Mouse (Mus musculus): ENCODE data around the gene Sult2a6.

Sult2a6 gene

GRCm38 (mm10) chr7:14254770-14255169 lies at the start of gene Sult2a6:
Sult2a6 (minus strand) TSS chr7:14254870.
- DNase-seq (ENCODE audit: low read depth, low spot score): no peak

- no peak for DNase-seq (ENCODE audit: low read depth, low spot score)
These were observed 39.4 kb downstream of the Sult2a6 start for GRCm38 (mm10) chr7:14215231-14215630.

- DNase-seq (ENCODE audit: low read depth, low spot score): no peak
These were observed 51.3 kb downstream of the Sult2a6 start for GRCm38 (mm10) chr7:14203417-14203816.

GRCm38 (mm10) chr7:14202487-14202886 lies 52.2 kb downstream of the Sult2a6 start:
- DNase-seq (ENCODE audit: low read depth, low spot score): no peak

Measured in telencephalon, adult 2 months (tissue).